Mouse (Mus musculus) testis, adult 2 months (tissue): ENCODE data around the gene Mterf2. TPM values are rescaled to one million over a fixed set of nuclear protein-coding genes. Genes with fewer than 3 reads are reported as not detected.

ENCODE experiments used
- H3K27ac ChIP-seq: fragments of 200-500 bp; 2 replicates; pipeline ENCODE4 v1.5.1; 2012; ENCODE audit warnings: low read depth, low read length; ENCODE audit not compliant: control insufficient read depth, insufficient read depth
- H3K27me3 ChIP-seq: fragments of 200-500 bp; 2 replicates; pipeline ENCODE4 v1.6.1; 2012; ENCODE audit warnings: mild to moderate bottlenecking, low read length, moderate library complexity; ENCODE audit not compliant: control insufficient read depth, insufficient read depth
- H3K36me3 ChIP-seq: fragments of 200-500 bp; 2 replicates; pipeline ENCODE4 v1.6.1; 2012; ENCODE audit warnings: mild to moderate bottlenecking, low read length; ENCODE audit not compliant: control insufficient read depth, insufficient read depth
- H3K4me1 ChIP-seq: fragments of 200-500 bp; 2 replicates; pipeline ENCODE4 v1.6.1; 2012; ENCODE audit warnings: low read length; ENCODE audit not compliant: control insufficient read depth, insufficient read depth
- H3K4me3 ChIP-seq: fragments of 200-500 bp; 2 replicates; pipeline ENCODE4 v1.5.1; 2012; ENCODE audit warnings: low read depth, mild to moderate bottlenecking, low read length, moderate library complexity, mixed read lengths; ENCODE audit not compliant: control insufficient read depth
- CTCF ChIP-seq: fragments of 200-500 bp; IDR thresholded peaks from 2 replicates; pipeline ENCODE4 v1.5.1; 2012; ENCODE audit warnings: low read depth, mild to moderate bottlenecking, inconsistent platforms, low read length, moderate library complexity; ENCODE audit not compliant: control insufficient read depth, insufficient read depth, insufficient replicate concordance
- POLR2A ChIP-seq: fragments of 200-500 bp; IDR thresholded peaks from 2 replicates; pipeline ENCODE4 v1.6.1; 2012; ENCODE audit warnings: low read depth, mild to moderate bottlenecking, inconsistent platforms, low read length, moderate library complexity; ENCODE audit not compliant: control insufficient read depth
- polyA plus RNA-seq: library from polyadenylated mRNA; depleted of rRNA; stranded (reverse); fragments of >200 nt; gene quantifications from 2 replicates; pipeline ENCODE4 v1.2.3, GENCODE M21; 2012

Gene Mterf2
- polyA plus RNA-seq, 1 experiment, result 3.4 TPM

DNA sequence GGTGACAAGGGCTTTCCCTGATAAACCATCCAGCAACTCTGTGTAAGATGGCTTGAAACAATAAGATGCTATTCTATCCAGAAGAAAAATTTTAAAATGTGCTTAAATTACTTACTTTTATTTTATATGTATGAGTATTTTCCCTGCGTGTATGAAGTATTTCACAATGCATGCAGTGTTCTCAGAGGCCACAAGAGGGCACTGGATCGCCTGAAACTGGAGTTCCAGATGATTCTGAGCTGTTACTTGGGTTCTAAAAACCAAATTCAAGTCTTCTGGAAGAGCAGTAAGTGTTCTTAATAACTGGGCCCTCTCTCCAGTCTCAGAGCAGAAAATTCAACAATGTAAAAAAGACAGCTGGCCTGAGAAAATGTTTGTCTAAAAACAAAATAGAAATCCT lies 26.4 kb upstream of the Mterf2 start:
- H3K36me3 ChIP-seq, result peaks cover 3% of the 10 kb centered on the region
- no peak overlapping the region for H3K4me3 ChIP-seq
- no peak for TF ChIP-seq POLR2A
- TF ChIP-seq CTCF, result no peak
- no peak overlapping the region for H3K27ac ChIP-seq
- no peaks in the 10 kb centered on the region for H3K27me3 ChIP-seq
- H3K4me1 ChIP-seq, result no peaks in the 10 kb centered on the region

DNA sequence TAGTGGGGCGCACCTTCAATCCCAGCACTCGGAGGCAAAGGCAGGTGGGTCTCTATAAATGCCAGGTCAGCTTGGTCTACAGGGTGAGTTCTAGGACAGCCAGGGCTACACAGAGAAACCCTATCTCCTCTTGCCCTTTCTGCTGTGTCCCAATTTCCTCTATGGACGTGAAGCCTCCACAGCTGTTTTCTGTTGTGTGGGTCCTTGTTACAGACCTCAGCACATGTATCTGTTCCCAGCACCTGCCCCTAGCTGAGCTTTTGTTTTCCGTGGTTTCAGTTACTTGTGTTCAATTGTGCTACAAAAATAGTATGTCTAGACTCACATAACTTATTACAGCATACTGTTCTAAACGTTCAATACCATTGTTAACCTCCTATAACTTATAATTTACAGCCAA lies 21.4 kb upstream of the Mterf2 start:
- Histone ChIP-seq H3K27me3 (no peaks in the 10 kb centered on the region), H3K36me3 (peaks cover 6% of the 10 kb centered on the region), H3K4me1 (no peaks in the 10 kb centered on the region), H3K27ac (no peak overlapping the region), H3K4me3 (no peak overlapping the region)
- TF ChIP-seq CTCF (no peak), POLR2A (no peak)

DNA sequence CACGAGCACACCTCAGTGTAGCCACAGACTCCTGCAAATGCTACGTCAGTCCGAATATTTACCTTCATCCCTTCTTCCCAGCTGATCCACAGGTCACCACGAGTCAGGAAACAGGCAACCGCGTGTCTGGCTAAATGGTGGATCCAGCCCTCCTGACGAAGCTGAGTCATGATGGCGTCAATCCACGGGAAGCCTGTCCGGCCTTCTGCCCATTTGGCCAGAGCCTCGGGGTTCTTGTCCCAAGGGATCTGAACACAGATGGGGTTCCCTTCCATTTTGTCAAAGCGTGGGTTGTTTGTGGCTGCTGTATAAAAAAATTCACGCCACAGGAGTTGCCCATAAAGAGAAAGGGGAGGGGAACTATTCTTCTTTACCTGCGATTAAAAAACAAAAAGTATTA lies 18.5 kb upstream of the Mterf2 start:
- Histone ChIP-seq H3K4me1 (no peaks in the 10 kb centered on the region), H3K27ac (no peak overlapping the region), H3K36me3 (peaks cover 6% of the 10 kb centered on the region), H3K4me3 (no peak overlapping the region), H3K27me3 (no peaks in the 10 kb centered on the region)
- TF ChIP-seq POLR2A, result no peak
- TF ChIP-seq CTCF, result no peak

DNA sequence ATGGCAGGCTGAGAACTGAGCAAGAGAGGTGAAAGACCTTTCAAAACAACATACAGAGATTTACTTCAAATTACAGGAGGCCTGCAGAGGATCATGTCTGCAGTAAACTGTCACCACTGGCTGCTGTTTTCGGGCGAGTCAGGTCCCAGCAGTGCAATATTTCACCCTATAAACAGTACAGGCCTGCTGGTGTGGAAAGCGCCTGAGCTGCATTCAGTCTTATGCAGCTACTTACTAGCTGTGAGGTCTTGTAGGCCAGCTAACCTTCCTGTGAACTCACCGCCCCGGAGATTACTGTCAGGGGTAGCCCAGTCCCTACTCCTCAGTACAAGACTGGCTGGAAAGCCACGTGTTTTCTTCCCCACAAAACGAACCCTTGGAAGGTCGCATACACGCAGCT lies 13.6 kb upstream of the Mterf2 start:
- no peak overlapping the region for H3K27ac ChIP-seq
- H3K27me3 ChIP-seq, result no peaks in the 10 kb centered on the region
- TF ChIP-seq CTCF, result no peak
- no peak for TF ChIP-seq POLR2A
- H3K4me3 ChIP-seq, result no peak overlapping the region
- H3K36me3 ChIP-seq, result peaks cover 7% of the 10 kb centered on the region
- H3K4me1 ChIP-seq, result no peaks in the 10 kb centered on the region

DNA sequence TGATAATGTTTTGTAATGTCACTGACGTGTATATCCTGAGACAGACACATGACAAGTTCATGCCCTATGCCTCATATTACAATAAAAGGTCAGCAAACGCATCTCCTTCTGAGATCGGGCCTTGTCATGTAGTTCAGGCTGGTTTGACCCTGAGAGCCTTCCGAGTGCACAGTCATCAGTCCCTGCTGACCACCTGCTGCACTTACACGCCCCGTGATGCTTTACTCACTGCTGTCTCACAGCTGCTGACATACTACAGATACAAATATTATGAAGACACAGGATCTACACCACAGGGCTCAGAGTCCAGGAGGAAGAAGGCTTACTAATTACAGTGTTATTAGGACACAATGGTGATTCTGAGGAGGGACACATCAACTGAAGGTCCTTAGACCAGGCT lies 8.7 kb upstream of the Mterf2 start:
- no peak for TF ChIP-seq POLR2A
- TF ChIP-seq CTCF, result no peak
- Histone ChIP-seq H3K27me3 (no peaks in the 10 kb centered on the region), H3K4me3 (no peak overlapping the region), H3K36me3 (peaks cover 7% of the 10 kb centered on the region), H3K27ac (no peak overlapping the region), H3K4me1 (no peaks in the 10 kb centered on the region)

DNA sequence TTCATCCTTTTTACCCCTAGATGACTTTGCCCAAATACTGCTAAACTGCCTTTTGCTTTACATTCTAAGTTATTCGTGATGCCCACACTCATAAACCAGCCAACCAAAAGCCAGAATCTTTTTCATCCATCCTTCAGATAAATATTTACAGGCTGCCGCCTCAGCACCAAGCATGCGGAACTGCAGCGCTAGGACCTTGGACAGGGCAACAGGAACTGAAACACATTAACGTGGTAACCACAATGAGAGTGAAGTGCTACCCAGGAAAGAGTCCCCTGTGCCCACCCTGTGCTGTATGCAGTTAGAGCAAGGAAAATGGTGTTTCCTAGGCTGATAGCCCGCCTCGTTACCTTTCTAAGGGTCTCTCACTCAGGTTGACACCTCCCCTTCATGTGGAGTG lies 626 bp upstream of the Mterf2 start:
- H3K4me1 ChIP-seq, result peaks cover 8% of the 10 kb centered on the region
- H3K27me3 ChIP-seq, result no peaks in the 10 kb centered on the region
- H3K36me3 ChIP-seq, result peaks cover 2% of the 10 kb centered on the region; the same call in 1 of the 2 replicates
- H3K27ac ChIP-seq, result peak overlapping the region; percentile 14; the same call in 1 of the 2 replicates
- H3K4me3 ChIP-seq, result peak overlapping the region; percentile 96; the same call in 1 of the 2 replicates
- TF ChIP-seq CTCF (no peak), POLR2A (no peak)

DNA sequence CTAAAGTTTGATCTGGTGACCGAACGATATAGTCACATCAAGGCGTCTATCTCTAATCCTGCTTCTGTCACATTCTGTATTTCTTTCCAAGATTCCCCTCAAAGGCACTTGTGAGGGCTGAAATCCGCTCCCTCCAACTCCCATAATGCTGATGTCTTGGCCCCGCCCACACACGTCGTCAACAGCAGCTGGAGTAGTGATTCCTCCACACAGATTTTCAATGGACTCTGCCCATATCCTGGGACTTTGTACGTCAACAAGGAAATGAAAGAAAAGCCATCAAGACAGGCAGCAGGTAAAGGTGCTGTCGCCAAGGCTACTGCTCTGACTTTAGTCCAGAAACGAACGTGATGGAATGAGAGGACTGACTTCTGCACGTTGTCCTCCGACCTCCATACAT lies 2.6 kb downstream of the Mterf2 start:
- H3K27me3 ChIP-seq, result no peaks in the 10 kb centered on the region
- peaks cover 2% of the 10 kb centered on the region; the same call in 1 of the 2 replicates for H3K36me3 ChIP-seq
- TF ChIP-seq CTCF, result no peak
- TF ChIP-seq POLR2A, result no peak
- no peak overlapping the region for H3K27ac ChIP-seq
- peaks cover 8% of the 10 kb centered on the region for H3K4me1 ChIP-seq
- no peak overlapping the region for H3K4me3 ChIP-seq

DNA sequence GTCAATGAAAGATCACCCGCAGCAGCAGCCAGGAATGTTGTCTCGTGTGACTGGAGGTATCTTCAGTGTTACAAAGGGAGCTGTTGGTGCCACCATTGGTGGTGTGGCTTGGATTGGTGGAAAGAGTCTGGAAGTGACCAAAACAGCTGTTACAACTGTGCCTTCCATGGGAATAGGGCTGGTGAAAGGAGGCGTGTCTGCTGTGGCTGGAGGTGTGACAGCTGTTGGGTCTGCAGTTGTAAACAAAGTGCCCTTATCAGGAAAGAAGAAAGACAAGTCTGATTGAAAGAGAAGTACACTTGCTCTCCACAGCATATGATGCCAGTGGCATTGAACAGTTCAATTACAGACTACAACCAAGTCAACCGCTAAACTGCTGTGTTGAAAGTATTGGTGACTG lies 13.4 kb downstream of the Mterf2 start:
- H3K27me3 ChIP-seq, result no peaks in the 10 kb centered on the region
- TF ChIP-seq POLR2A (no peak), CTCF (no peak)
- H3K4me1 ChIP-seq, result no peaks in the 10 kb centered on the region
- H3K4me3 ChIP-seq, result no peak overlapping the region
- H3K27ac ChIP-seq, result no peak overlapping the region
- peaks cover 1% of the 10 kb centered on the region; the same call in 1 of the 2 replicates for H3K36me3 ChIP-seq
